Mouse (Mus musculus): ENCODE results near the gene Entr1. TPM values are rescaled to one million over a fixed set of nuclear protein-coding genes. Genes with fewer than 3 reads are reported as not detected.

The Entr1 gene
- polyA plus RNA-seq, 1 experiment from 2014 or later: 160 TPM

GRCm38 (mm10) chr2:26409362-26409761 lies 20.2 kb upstream of the Entr1 start:
- 58% methylated on average over 3 of the region's 3 CpGs for WGBS
- no peaks in the 10 kb centered on the region for H3K27me3 ChIP-seq (replicated peaks)
- peaks cover 46% of the 10 kb centered on the region for H3K4me1 ChIP-seq
- peak overlapping the region; percentile 96 for H3K4me2 ChIP-seq
- ATAC-seq (ENCODE audit: low FRiP score): no peak
- H3K4me3 ChIP-seq (replicated peaks): peak overlapping the region; percentile 95
- H3K27ac ChIP-seq (replicated peaks): no peak overlapping the region
- H3K9me3 ChIP-seq (replicated peaks): no peaks in the 10 kb centered on the region
- H3K9ac ChIP-seq (replicated peaks): peak overlapping the region; percentile 96; the same call in 1 of the 2 replicates
- peaks cover 44% of the 10 kb centered on the region for H3K36me3 ChIP-seq

DNA sequence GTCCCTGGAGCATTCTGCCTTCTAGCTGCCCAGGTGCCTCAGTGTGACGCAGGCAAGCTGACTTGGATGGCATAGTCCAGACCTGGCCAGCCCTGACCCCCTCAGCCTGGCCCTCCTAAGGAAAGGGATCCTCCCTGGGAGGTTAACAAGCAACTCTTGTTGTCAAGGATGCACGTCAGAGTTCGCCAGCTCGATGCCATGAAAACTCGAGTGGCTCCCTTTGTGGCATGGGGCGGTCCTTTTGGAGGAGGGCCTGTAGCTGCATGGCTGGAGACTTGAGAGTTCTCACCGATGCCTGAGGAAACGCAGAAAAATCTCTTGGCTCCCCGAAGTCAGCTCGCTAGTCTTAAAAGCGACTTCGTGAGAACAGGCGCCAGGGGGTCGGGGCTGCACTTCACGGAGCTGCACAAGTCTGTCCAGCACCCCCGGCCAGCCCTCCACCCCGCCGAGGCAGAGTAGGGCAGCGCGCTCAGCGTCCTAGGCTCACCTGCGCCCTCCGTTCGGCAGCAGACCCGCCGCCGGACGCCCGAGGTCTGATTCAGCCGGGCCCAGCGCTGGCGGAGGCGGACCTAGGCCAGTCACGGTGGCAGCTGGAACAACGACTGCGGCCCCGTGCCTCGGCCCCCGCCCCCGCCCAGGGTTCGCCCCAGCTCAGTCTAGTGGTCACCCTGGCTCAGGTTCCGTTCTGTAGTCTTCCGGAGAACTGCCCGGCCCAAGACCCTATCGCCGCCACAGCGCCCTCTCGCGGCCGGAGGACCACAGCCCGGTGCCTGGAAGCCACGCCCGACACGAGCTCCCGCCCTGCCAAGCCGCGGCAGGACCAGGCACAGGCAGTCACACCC lies 19.6 kb upstream of the Entr1 start, which contains the start of gene Inpp5e:
Gene Inpp5e (minus strand): TSS at position 689 of the 842 bp plus-strand sequence.
- Histone ChIP-seq H3K4me1 (peaks cover 46% of the 10 kb centered on the region), H3K27ac (replicated peaks) (peak within 1 kb of the TSS; percentile 82), H3K9ac (replicated peaks) (peak within 1 kb of the TSS; percentile 96), H3K36me3 (peaks cover 38% of the 10 kb centered on the region), H3K27me3 (replicated peaks) (no peaks in the 10 kb centered on the region), H3K9me3 (replicated peaks) (no peaks in the 10 kb centered on the region), H3K4me3 (replicated peaks) (peak within 1 kb of the TSS; percentile 95), H3K4me2 (peak within 1 kb of the TSS; percentile 96)
- ATAC-seq (ENCODE audit: low FRiP score): peak; percentile 96
- under 1% methylated on average over 57 of the region's 57 CpGs for WGBS

DNA sequence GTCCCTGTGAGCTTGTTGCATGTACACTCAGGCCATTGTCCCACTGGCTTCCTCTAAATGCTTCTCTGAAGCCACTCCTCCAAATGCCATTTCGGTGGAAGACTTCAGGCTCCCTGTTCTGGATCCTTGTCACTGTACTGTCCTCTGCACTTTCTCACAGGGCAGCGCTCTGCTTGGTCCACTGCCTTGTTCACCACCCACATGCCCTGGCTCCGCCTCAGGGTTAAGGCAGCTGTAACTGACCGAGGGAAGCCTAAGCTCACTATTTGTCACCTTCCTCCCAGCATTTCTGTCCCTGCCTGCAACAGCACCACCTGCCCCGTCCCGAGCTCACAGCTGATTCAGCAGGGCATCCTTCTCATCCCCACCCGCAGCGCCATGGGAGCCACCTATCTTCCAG lies 14.2 kb upstream of the Entr1 start:
- H3K4me3 ChIP-seq (replicated peaks): no peak overlapping the region
- WGBS: 79% methylated on average over 8 of the region's 8 CpGs
- H3K9me3 ChIP-seq (replicated peaks): no peaks in the 10 kb centered on the region
- no peak overlapping the region for H3K4me2 ChIP-seq
- peaks cover 37% of the 10 kb centered on the region for H3K36me3 ChIP-seq
- H3K9ac ChIP-seq (replicated peaks): no peak overlapping the region
- peaks cover 42% of the 10 kb centered on the region for H3K4me1 ChIP-seq
- no peak overlapping the region for H3K27ac ChIP-seq (replicated peaks)
- no peak for ATAC-seq (ENCODE audit: low FRiP score)
- no peaks in the 10 kb centered on the region for H3K27me3 ChIP-seq (replicated peaks)

- no peaks in the 10 kb centered on the region for H3K27me3 ChIP-seq (replicated peaks)
- 92% methylated on average over 1 of the region's 1 CpGs for WGBS
- H3K27ac ChIP-seq (replicated peaks): no peak overlapping the region
These were observed 13.1 kb upstream of the Entr1 start for GRCm38 (mm10) chr2:26402265-26402664.

GRCm38 (mm10) chr2:26401023-26401422 lies 11.9 kb upstream of the Entr1 start:
- peaks cover 58% of the 10 kb centered on the region for H3K36me3 ChIP-seq
- WGBS: 96% methylated on average over 4 of the region's 4 CpGs

More at GRCm38 (mm10) chr2:26402265-26402664, 13.1 kb upstream of the Entr1 start:
- Histone ChIP-seq H3K4me1 (peaks cover 31% of the 10 kb centered on the region), H3K9ac (replicated peaks) (no peak overlapping the region), H3K4me3 (replicated peaks) (no peak overlapping the region), H3K36me3 (peaks cover 46% of the 10 kb centered on the region), H3K4me2 (no peak overlapping the region), H3K9me3 (replicated peaks) (no peaks in the 10 kb centered on the region)
- ATAC-seq (ENCODE audit: low FRiP score): no peak

DNA sequence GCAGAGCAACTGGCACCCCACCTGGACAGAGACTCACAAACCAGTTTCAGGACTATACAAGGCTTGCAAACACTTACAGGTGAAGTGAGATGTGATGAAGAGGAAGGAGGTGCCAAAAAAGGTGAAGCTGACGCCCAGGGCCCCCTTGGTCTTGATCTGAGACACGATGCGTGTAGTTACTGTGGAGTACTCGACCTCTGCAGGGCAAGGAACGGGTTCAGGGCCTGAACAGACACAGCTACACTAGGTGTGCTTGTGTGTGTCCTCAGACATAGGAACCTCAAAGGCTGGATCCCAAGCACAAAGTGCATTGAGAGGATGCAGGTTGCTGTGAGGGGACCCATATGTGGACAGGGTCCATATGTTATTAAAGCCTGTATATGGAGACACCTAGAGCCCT lies 11.2 kb upstream of the Entr1 start:
- no peak overlapping the region for H3K9ac ChIP-seq (replicated peaks)
- no peak for ATAC-seq (ENCODE audit: low FRiP score)
- no peak overlapping the region for H3K4me2 ChIP-seq
- no peak overlapping the region for H3K27ac ChIP-seq (replicated peaks)
- H3K4me3 ChIP-seq (replicated peaks): no peak overlapping the region
- H3K9me3 ChIP-seq (replicated peaks): no peaks in the 10 kb centered on the region
- no peaks in the 10 kb centered on the region for H3K27me3 ChIP-seq (replicated peaks)
- peaks cover 65% of the 10 kb centered on the region for H3K36me3 ChIP-seq
- 93% methylated on average over 5 of the region's 5 CpGs for WGBS
- peaks cover 12% of the 10 kb centered on the region for H3K4me1 ChIP-seq

More at GRCm38 (mm10) chr2:26401023-26401422, 11.9 kb upstream of the Entr1 start:
- no peak overlapping the region for H3K4me3 ChIP-seq (replicated peaks)
- H3K9ac ChIP-seq (replicated peaks): no peak overlapping the region
- no peaks in the 10 kb centered on the region for H3K27me3 ChIP-seq (replicated peaks)
- H3K4me2 ChIP-seq: no peak overlapping the region
- no peaks in the 10 kb centered on the region for H3K9me3 ChIP-seq (replicated peaks)
- ATAC-seq (ENCODE audit: low FRiP score): no peak
- H3K4me1 ChIP-seq: peaks cover 19% of the 10 kb centered on the region
- no peak overlapping the region for H3K27ac ChIP-seq (replicated peaks)

DNA sequence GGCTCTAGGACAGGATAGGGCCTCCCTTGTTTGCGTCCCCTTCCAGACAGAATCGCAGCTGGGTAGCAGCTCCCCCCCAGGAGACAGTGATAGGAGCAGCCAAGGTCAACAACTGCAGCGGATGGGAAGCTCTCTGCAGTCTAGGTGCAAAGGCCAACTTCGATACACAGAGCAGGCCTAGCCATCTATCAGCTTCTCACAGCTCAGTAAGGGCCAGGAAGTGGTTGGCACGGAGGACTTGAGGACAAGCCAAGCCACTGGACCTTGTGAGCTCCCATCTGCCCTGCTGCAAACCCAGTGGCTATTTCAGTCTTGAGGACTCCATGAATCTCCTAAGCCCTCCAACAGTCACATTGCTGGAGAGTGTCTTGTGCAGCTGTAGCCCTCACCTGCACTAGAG lies 10.5 kb upstream of the Entr1 start:
- H3K4me1 ChIP-seq: peaks cover 5% of the 10 kb centered on the region
- H3K36me3 ChIP-seq: peaks cover 72% of the 10 kb centered on the region
- no peak overlapping the region for H3K4me3 ChIP-seq (replicated peaks)
- no peak overlapping the region for H3K4me2 ChIP-seq
- H3K27me3 ChIP-seq (replicated peaks): no peaks in the 10 kb centered on the region
- H3K27ac ChIP-seq (replicated peaks): no peak overlapping the region
- H3K9me3 ChIP-seq (replicated peaks): no peaks in the 10 kb centered on the region
- no peak overlapping the region; the same call in 1 of the 2 replicates for H3K9ac ChIP-seq (replicated peaks)
- no peak for ATAC-seq (ENCODE audit: low FRiP score)
- 82% methylated on average over 5 of the region's 5 CpGs for WGBS

- peak; percentile 28; the same call in 1 of the 2 replicates for ATAC-seq (ENCODE audit: low FRiP score)
- H3K36me3 ChIP-seq: peaks cover 78% of the 10 kb centered on the region
- H3K4me3 ChIP-seq (replicated peaks): no peak overlapping the region
- H3K27me3 ChIP-seq (replicated peaks): no peaks in the 10 kb centered on the region
- H3K4me1 ChIP-seq: 0 out of 2 replicates have a peak, but pooled peaks cover 3% of the 10 kb centered on the region
- 89% methylated on average over 8 of the region's 8 CpGs for WGBS
- no peaks in the 10 kb centered on the region for H3K9me3 ChIP-seq (replicated peaks)
- H3K9ac ChIP-seq (replicated peaks): no peak overlapping the region
- H3K4me2 ChIP-seq: no peak overlapping the region
- no peak overlapping the region for H3K27ac ChIP-seq (replicated peaks)
These were observed 9.9 kb upstream of the Entr1 start for GRCm38 (mm10) chr2:26398978-26399377.

DNA sequence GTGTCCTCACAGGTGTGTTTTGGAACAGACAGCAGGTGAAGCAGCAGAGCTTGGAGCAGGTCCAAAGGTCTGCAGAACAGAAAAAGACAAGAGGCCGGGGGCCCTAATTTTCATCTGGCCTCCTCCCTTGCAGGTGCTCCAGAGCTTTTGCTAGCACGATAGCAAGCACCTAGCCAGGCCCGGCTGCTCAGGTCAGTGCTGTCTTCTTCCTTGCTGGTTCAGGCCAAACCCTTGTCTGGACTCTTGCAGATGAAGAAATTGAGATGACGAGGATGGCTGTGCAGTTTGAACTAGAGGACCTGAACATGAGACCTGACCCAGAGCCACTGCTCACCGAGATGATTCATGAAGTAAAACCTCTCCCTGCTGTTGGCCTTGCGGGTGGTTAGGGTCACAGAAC lies 2.5 kb upstream of the Entr1 start:
- H3K27ac ChIP-seq (replicated peaks): no peak overlapping the region
- WGBS: 95% methylated on average over 6 of the region's 6 CpGs
- peaks cover 32% of the 10 kb centered on the region for H3K4me1 ChIP-seq
- H3K4me2 ChIP-seq: no peak overlapping the region
- no peaks in the 10 kb centered on the region for H3K9me3 ChIP-seq (replicated peaks)
- no peaks in the 10 kb centered on the region for H3K27me3 ChIP-seq (replicated peaks)
- ATAC-seq (ENCODE audit: low FRiP score): no peak
- H3K9ac ChIP-seq (replicated peaks): no peak overlapping the region
- peaks cover 74% of the 10 kb centered on the region for H3K36me3 ChIP-seq
- no peak overlapping the region for H3K4me3 ChIP-seq (replicated peaks)

DNA sequence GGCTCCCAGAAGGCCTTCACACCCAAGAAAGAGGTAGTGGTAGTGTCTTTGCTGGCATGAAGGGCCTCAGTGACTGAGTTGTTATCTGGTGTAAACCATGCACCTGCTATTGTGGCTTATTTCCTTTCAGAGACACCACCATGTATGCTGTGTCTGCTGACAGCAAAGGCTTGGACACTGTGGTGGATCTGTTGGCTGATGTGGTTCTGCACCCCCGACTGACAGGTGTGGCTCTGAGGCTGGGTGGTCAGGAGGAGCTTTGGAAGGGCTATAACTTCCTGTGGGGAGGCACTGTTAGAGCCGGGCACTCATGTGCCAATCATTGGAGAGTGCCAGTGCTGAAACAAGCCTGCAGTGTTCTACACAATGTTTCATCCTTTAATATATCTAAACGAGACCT lies 1.8 kb upstream of the Entr1 start:
- no peaks in the 10 kb centered on the region for H3K27me3 ChIP-seq (replicated peaks)
- H3K27ac ChIP-seq (replicated peaks): no peak overlapping the region
- H3K36me3 ChIP-seq: peaks cover 74% of the 10 kb centered on the region
- H3K4me3 ChIP-seq (replicated peaks): no peak overlapping the region
- WGBS: 93% methylated on average over 3 of the region's 3 CpGs
- no peaks in the 10 kb centered on the region for H3K9me3 ChIP-seq (replicated peaks)
- no peak for ATAC-seq (ENCODE audit: low FRiP score)
- H3K4me2 ChIP-seq: 0 out of 2 replicates have a peak overlapping the region, but pooled peaks have one; percentile 22
- peaks cover 34% of the 10 kb centered on the region for H3K4me1 ChIP-seq
- no peak overlapping the region for H3K9ac ChIP-seq (replicated peaks)

GRCm38 (mm10) chr2:26388682-26389153 lies 398 bp downstream of the Entr1 start:
- no peaks in the 10 kb centered on the region for H3K9me3 ChIP-seq (replicated peaks)
- H3K36me3 ChIP-seq: peaks cover 74% of the 10 kb centered on the region
- peak overlapping the region; percentile 97 for H3K4me2 ChIP-seq
- peak; percentile 64 for ATAC-seq (ENCODE audit: low FRiP score)
- H3K4me3 ChIP-seq (replicated peaks): peak overlapping the region; percentile 74
- H3K27ac ChIP-seq (replicated peaks): peak overlapping the region; percentile 76
- no peaks in the 10 kb centered on the region for H3K27me3 ChIP-seq (replicated peaks)
- peak overlapping the region; percentile 84 for H3K9ac ChIP-seq (replicated peaks)
- peaks cover 34% of the 10 kb centered on the region for H3K4me1 ChIP-seq
- under 1% methylated on average over 38 of the region's 45 CpGs for WGBS

DNA sequence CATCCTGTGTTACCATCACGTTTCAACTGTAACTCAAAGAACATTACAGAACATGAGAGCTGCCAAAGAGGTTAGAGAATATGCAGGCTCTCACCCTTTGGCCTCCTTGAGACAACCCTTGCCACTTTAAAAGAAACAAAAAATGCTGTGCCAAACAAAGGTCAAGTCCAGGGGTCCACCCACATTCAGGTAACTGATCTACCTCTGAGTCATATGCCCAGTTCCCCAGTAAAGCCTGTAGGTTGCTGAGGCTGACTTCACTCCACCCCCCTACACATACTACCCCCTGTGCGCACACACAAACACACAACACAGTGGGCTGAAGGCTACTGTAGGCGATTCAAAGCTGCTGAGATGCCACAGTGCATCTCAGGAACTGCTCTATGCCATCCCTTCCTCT lies 1.4 kb downstream of the Entr1 start:
- no peaks in the 10 kb centered on the region for H3K27me3 ChIP-seq (replicated peaks)
- H3K36me3 ChIP-seq: peaks cover 74% of the 10 kb centered on the region
- H3K4me2 ChIP-seq: peak overlapping the region; percentile 97
- no peak overlapping the region for H3K27ac ChIP-seq (replicated peaks)
- no peaks in the 10 kb centered on the region for H3K9me3 ChIP-seq (replicated peaks)
- peak overlapping the region; percentile 74 for H3K4me3 ChIP-seq (replicated peaks)
- WGBS: 94% methylated on average over 3 of the region's 3 CpGs
- H3K9ac ChIP-seq (replicated peaks): 0 out of 2 replicates have a peak overlapping the region, but pooled peaks have one; percentile 28
- H3K4me1 ChIP-seq: peaks cover 34% of the 10 kb centered on the region
- no peak for ATAC-seq (ENCODE audit: low FRiP score)
